Mouse (Mus musculus) embryonic facial prominence, embryonic 11.5 days (tissue): ENCODE results near the gene Fam53b. TPM values are rescaled to one million over a fixed set of nuclear protein-coding genes. Genes with fewer than 3 reads are reported as not detected.

Experiments used
- ATAC-seq: fragments of 200-750 bp; cut with Nextera tagmentation; replicated peaks from 2 replicates; pipeline ENCODE4 v1.8.0; 2017; ENCODE audit warnings: low read depth; ENCODE audit not compliant: insufficient number of reproducible peaks, low FRiP score, low TSS enrichment
- DNase-seq: peaks from one replicate; pipeline ENCODE4 v3.0.0-alpha.2; 2015; ENCODE audit warnings: low spot score
- H3K27ac ChIP-seq: fragments of 300-500 bp; sonication (generic); replicated peaks from 2 replicates; pipeline ENCODE4 v1.5.1; 2014; ENCODE audit warnings: mild to moderate bottlenecking, low read depth, low read length, control low read depth
- H3K27me3 ChIP-seq: fragments of 300-500 bp; sonication (generic); 2 replicates; pipeline ENCODE4 v1.6.1; 2014; ENCODE audit warnings: mild to moderate bottlenecking, low read length, moderate library complexity, mixed read lengths; ENCODE audit not compliant: control insufficient read depth, insufficient read depth
- H3K36me3 ChIP-seq: fragments of 300-500 bp; sonication (generic); replicated peaks from 2 replicates; pipeline ENCODE4 v1.6.1; 2014; ENCODE audit warnings: low read depth, mild to moderate bottlenecking, low read length, moderate library complexity, mixed read lengths; ENCODE audit not compliant: control insufficient read depth, insufficient read depth
- H3K4me1 ChIP-seq: fragments of 300-500 bp; sonication (generic); 2 replicates; pipeline ENCODE4 v1.6.1; 2014; ENCODE audit warnings: low read length, mixed read lengths; ENCODE audit not compliant: control insufficient read depth, insufficient read depth
- H3K4me2 ChIP-seq: fragments of 300-500 bp; sonication (generic); 2 replicates; pipeline ENCODE4 v1.6.1; 2014; ENCODE audit warnings: low read depth, mild to moderate bottlenecking, control low read depth, low read length, moderate library complexity
- H3K4me3 ChIP-seq: fragments of 300-500 bp; sonication (generic); 2 replicates; pipeline ENCODE4 v1.5.1; 2014; ENCODE audit warnings: low read depth, low read length, control low read depth
- H3K9ac ChIP-seq: fragments of 300-500 bp; sonication (generic); replicated peaks from 2 replicates; pipeline ENCODE4 v1.6.1; 2014; ENCODE audit warnings: mild to moderate bottlenecking, control low read depth, low read length
- H3K9me3 ChIP-seq: fragments of 300-500 bp; sonication (generic); replicated peaks from 2 replicates; pipeline ENCODE4 v1.6.1; 2016; ENCODE audit warnings: mild to moderate bottlenecking, low read length, inconsistent platforms, mixed read lengths; ENCODE audit not compliant: control insufficient read depth
- WGBS: fragments of 180-500 bp; shearing (Covaris S2); extraction: QIAGEN DNeasy Blood & Tissue Kit; methylation state at CpG from one replicate; pipeline ENCODE4 v1.1.7; 2014; 5-methylcytosine and 5-hydroxymethylcytosine counted together
- polyA plus RNA-seq: library from polyadenylated mRNA; unstranded; fragments of >200 nt; fragmentation: Nextera tagmentation; extraction: Ambion mirVana; gene quantifications from 2 replicates; pipeline ENCODE4 v1.2.1, GENCODE M21; 2014

Gene Fam53b
- polyA plus RNA-seq, 1 experiment from 2014 or later = 11.8 TPM

GRCm38 (mm10) chr7:132816528-132816927 is 2.8 kb upstream of the Fam53b start:
- no peaks in the 10 kb centered on the region for H3K27me3 ChIP-seq
- ATAC-seq = no peak
- no peak overlapping the region for H3K27ac ChIP-seq
- no peak overlapping the region for H3K9ac ChIP-seq
- DNase-seq = no peak
- no peaks in the 10 kb centered on the region for H3K36me3 ChIP-seq
- H3K4me2 ChIP-seq = no peak overlapping the region
- no peaks in the 10 kb centered on the region for H3K4me1 ChIP-seq
- H3K4me3 ChIP-seq = no peak overlapping the region
- H3K9me3 ChIP-seq = no peaks in the 10 kb centered on the region
- 70% methylated on average over 2 of the region's 2 CpGs for WGBS

GRCm38 (mm10) chr7:132815081-132815480 is 1.4 kb upstream of the Fam53b start:
- H3K27ac ChIP-seq = no peak overlapping the region

GRCm38 (mm10) chr7:132814089-132814450 is 384 bp upstream of the Fam53b start:
- Histone ChIP-seq H3K4me2 (peak overlapping the region; percentile 91), H3K4me1 (peaks cover 13% of the 10 kb centered on the region), H3K36me3 (no peaks in the 10 kb centered on the region), H3K4me3 (peak overlapping the region; percentile 72), H3K27ac (peak overlapping the region; percentile 81), H3K9ac (peak overlapping the region; percentile 91), H3K27me3 (no peaks in the 10 kb centered on the region), H3K9me3 (no peaks in the 10 kb centered on the region)
- DNase-seq = no peak
- ATAC-seq = no peak
- WGBS = 3% methylated on average over 7 of the region's 7 CpGs

More at GRCm38 (mm10) chr7:132815081-132815480, 1.4 kb upstream of the Fam53b start:
- no peak overlapping the region for H3K4me2 ChIP-seq
- 24% methylated on average over 5 of the region's 5 CpGs for WGBS
- H3K27me3 ChIP-seq = no peaks in the 10 kb centered on the region
- no peak overlapping the region for H3K4me3 ChIP-seq
- no peaks in the 10 kb centered on the region for H3K9me3 ChIP-seq
- DNase-seq (peak; percentile 83), ATAC-seq (no peak)
- no peak overlapping the region for H3K9ac ChIP-seq
- H3K36me3 ChIP-seq = no peaks in the 10 kb centered on the region
- H3K4me1 ChIP-seq = peaks cover 9% of the 10 kb centered on the region

- ATAC-seq (0 out of 2 replicates have a peak, but pooled peaks have one; percentile 35), DNase-seq (peak; percentile 64)
- under 1% methylated on average over 59 of the region's 59 CpGs for WGBS
- no peaks in the 10 kb centered on the region for H3K9me3 ChIP-seq
- H3K27me3 ChIP-seq = no peaks in the 10 kb centered on the region
- H3K4me3 ChIP-seq = peak overlapping the region; percentile 72
- peak overlapping the region; percentile 91 for H3K4me2 ChIP-seq
- H3K9ac ChIP-seq = peak overlapping the region; percentile 91
- peak overlapping the region; percentile 81 for H3K27ac ChIP-seq
- no peaks in the 10 kb centered on the region for H3K36me3 ChIP-seq
- peaks cover 17% of the 10 kb centered on the region for H3K4me1 ChIP-seq
These were observed 869 bp downstream of the Fam53b start for GRCm38 (mm10) chr7:132812619-132813415.

- H3K27me3 ChIP-seq = no peaks in the 10 kb centered on the region
- ATAC-seq (no peak), DNase-seq (peak; percentile 59)
- H3K9me3 ChIP-seq = no peaks in the 10 kb centered on the region
- H3K27ac ChIP-seq = peak overlapping the region; percentile 81
- WGBS = 10% methylated on average over 23 of the region's 23 CpGs
- H3K9ac ChIP-seq = peak overlapping the region; percentile 91
- H3K4me1 ChIP-seq = peaks cover 23% of the 10 kb centered on the region
- H3K4me2 ChIP-seq = peak overlapping the region; percentile 91
- H3K36me3 ChIP-seq = no peaks in the 10 kb centered on the region
- H3K4me3 ChIP-seq = peak overlapping the region; percentile 72
These were observed 1.7 kb downstream of the Fam53b start for GRCm38 (mm10) chr7:132811716-132812618.

GRCm38 (mm10) chr7:132810879-132811278 is 2.8 kb downstream of the Fam53b start:
- no peak overlapping the region; the same call in 1 of the 2 replicates for H3K4me3 ChIP-seq
- H3K9ac ChIP-seq = no peak overlapping the region
- 26% methylated on average over 1 of the region's 1 CpGs for WGBS
- no peaks in the 10 kb centered on the region for H3K27me3 ChIP-seq
- H3K9me3 ChIP-seq = no peaks in the 10 kb centered on the region
- H3K27ac ChIP-seq = peak overlapping the region; percentile 52; the same call in 1 of the 2 replicates
- ATAC-seq (no peak), DNase-seq (peak; percentile 91)
- H3K4me2 ChIP-seq = peak overlapping the region; percentile 21
- no peaks in the 10 kb centered on the region for H3K36me3 ChIP-seq
- peaks cover 26% of the 10 kb centered on the region for H3K4me1 ChIP-seq

GRCm38 (mm10) chr7:132810368-132810767 is 3.3 kb downstream of the Fam53b start:
- ATAC-seq (no peak), DNase-seq (peak; percentile 46)
- H3K27ac ChIP-seq = peak overlapping the region; percentile 52
- 6% methylated on average over 6 of the region's 6 CpGs for WGBS
- no peak overlapping the region for H3K9ac ChIP-seq
- H3K4me3 ChIP-seq = no peak overlapping the region
- peak overlapping the region; percentile 16; the same call in 1 of the 2 replicates for H3K4me2 ChIP-seq
- H3K4me1 ChIP-seq = peaks cover 26% of the 10 kb centered on the region
- no peaks in the 10 kb centered on the region for H3K9me3 ChIP-seq
- no peaks in the 10 kb centered on the region for H3K36me3 ChIP-seq
- no peaks in the 10 kb centered on the region for H3K27me3 ChIP-seq
